Mouse (Mus musculus): ENCODE measurements around the gene Trim7.
"Not testable (repeated sequence)": the region's sequence is repeated elsewhere in the genome, so short reads cannot be mapped to it uniquely, and the experiment has no call there.

Gene Trim7

DNA sequence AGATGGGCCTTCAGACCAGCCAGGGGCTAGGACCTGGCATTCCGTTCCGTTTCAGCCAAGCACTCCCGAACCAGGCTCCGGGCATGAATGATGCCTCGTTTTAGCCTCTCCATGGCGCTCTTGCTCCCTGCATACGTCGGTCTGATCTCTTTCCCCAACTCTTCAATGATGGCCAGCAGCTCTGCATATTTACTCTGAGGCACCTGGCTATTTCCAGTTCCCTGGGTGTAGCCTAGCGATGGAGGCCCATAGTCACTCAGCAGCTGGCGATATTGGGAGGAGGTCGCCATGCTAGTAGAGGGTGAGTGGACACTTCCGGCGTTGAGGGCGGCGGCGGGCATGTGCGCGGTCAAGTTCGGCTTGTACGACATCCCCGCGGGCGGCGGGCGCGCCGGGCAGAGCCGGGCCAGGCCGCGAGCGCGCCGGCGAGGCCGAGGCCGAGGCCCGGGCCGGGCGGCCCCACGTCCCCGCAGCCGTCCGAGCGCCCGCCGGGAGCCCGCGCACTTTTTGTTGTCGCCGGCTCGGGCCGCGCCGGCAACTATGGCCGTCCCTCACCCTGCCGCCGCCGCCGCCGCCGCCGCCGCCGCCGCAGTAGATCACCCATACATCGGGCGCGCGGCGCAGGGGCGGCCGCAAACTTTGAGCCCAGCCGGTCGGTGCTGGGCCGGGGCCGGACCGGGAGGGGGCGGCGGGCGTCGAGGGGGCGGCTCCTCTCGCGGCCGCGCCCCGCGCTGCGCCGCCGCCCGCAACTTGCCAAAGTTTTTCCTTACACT lies at the start of gene Trim7, which contains the start of gene Gm12184:
TSS of gene Trim7 (plus strand) at position 162 of the 773 bp plus-strand sequence.
TSS of gene Gm12184 (minus strand) at position 677 of the 773 bp plus-strand sequence.
- not testable (repeated sequence) for DNase-seq (ENCODE audit: low spot score in 2 of 2)

DNA sequence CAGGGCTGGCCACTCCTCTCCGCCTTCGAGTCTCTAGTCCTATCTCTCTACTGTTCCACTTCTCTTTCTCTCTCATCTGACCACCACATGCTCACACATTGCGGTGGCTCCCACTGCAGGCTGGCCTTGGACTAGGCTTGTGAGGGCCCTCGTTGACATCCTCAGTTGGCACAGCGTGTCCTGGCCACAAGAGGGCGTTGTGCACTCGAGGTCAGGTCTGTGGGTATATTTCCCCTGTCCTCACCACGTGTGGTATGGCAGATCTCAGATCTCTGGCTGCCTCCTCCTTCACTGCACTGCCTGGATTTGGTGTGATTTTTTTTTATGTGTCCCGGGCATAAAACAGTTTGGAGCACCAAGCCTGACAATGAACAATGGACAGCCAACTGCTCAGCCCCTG lies 49.3 kb upstream of the Trim7 start:
- DNase-seq (ENCODE audit: low spot score in 2 of 2) = no peak

DNA sequence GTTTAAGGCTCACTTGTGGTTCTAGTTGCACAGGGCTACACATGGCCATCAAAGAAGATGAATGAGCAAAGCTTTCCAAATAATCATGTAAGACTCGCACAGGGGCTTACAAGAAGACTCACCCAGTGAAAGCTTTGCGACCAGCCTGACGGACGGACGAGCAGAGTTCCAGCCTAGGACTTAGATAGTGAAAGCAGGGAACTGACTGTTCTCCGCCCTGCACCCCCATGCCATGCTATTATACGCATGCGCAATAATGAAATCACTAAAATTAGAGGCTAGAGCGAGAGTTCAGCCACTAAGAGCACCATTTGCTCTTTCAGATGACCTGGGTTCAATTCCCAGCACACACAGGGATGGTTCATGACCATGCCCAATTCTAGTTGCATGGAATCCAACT lies 48.6 kb upstream of the Trim7 start:
- no peak for DNase-seq (ENCODE audit: low spot score in 2 of 2)

DNA sequence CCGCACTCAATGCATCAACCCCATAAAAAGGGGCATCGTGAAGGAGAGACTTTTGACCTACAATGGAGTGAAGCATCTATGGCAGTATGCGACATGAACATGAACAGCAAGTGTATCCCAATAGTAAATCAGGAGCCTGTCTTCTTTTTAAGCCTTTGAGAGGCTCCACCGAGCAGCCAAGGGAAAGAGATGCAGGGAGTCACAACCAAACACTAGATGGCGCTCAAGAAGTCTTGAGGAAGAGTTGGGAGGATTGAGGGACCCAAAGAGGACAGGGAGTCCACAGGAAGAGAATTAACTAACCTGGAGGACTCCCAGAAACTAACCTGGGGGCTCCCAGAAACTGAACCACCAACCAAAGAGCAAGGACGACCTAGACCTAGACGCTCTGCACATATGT lies 46.5 kb upstream of the Trim7 start:
- peak in 1 of 2 experiments; percentile 41 for DNase-seq (ENCODE audit: low spot score in 2 of 2)

DNA sequence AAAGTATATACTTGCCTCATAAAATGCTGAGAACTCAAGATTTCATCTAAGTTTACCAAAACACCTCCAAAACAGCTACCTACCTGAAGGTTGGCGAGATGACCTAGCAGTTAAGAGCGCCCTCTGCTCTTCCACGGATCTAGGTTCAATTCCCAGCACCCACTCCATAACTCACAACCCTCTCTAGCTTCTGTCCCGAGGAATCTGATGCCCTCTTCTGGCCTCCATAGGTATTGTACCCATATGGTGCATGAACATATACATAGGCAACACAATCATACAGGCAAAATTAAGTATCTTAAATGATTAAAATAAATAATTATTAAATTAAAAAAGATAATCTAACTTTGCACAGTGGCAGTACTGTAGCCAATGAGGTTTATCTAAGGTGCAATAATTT lies 43.7 kb upstream of the Trim7 start:
- no peak for DNase-seq (ENCODE audit: low spot score in 2 of 2)

DNA sequence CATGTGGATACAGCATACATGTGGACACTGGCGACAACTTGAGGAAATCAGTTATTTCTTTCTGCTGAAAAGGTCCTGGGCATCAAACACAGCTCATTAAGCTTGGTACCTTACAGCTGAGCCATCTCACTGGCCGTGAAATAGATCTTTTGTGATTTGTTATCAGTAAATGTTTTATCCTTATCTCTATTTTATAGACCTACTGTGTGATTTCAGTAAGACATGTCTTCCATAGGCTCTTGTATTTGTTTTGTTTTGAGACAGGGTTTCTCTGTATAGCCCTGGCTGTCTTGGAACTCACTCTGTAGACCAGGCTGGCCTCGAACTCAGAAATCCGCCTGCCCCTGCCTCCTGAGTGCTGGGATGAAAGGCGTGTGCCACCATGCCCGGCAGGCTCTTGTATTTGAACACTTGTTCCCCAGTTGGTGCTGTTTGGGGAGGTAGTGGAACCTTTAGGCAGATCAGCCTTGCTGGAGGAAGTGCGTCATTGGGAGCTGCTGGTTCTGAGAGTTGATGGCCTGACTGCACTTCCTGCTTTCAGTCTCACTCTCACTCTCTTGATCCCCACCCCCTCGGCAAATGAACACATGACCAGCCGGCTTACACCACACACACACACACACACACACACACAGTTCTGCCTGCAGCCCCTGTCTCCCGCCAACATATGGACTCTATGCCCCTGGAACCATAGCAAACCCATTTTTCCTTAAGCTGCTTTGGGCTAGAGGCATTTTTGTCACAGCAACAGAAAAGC lies 38.3 kb upstream of the Trim7 start:
- peak; percentile 29 to 53 for DNase-seq (ENCODE audit: low spot score in 2 of 2)

DNA sequence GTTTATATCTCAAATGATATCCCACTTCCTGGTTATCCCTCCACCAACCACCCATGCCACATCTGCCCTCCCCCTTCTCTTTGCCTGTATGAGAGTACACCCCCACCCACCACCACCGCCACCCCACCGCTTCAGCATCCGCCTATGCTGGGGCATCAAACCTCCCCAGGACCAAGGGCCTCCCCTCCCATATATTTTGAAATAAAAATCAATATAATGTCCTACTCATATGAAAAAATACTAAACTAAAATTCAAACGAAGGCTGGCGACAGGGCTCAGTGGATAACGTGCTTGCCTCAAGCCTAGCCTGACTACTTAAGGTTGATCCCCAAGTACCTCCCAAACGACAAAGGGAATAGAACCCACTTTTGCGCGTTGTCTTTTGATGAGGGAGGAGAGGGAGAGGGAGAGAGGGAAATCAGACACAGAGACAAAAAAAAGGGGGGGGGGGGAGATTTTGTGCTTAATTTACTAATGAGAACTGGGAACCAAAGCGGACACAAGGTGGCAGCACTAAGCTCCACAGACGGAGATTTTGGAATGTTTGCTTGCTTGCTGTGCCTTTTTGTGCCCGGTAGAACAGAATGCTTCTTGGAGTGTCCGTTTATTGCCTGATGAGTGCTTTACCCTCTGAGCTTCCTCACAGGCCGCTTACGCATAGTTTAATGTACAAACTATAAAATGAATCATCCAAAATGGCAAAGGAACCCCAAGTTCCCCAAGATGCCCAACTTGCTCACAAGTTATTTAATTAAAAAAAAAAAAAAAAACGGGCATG lies 37.4 kb upstream of the Trim7 start:
- peak; percentile 41 to 69 for DNase-seq (ENCODE audit: low spot score in 2 of 2)

DNA sequence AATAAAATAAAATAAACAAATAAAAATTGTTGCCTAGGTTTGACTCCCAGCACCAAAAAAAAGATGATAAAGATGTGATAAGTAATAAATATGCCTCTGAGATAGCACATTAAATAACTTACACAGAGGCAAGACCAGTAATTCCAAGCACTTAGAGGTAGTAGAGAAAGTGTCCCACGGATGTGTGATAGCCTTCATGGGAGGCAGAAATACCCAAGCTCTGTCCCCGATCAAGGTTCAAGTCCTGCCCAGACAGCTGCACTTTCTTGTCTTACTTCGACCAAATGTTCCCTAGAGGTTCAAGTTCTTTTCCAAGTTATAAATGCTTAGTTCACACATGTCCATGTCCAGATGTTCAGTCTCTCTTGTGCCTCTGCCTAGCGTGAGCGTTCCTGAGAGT lies 36.7 kb upstream of the Trim7 start:
- DNase-seq (ENCODE audit: low spot score in 2 of 2) = no peak

DNA sequence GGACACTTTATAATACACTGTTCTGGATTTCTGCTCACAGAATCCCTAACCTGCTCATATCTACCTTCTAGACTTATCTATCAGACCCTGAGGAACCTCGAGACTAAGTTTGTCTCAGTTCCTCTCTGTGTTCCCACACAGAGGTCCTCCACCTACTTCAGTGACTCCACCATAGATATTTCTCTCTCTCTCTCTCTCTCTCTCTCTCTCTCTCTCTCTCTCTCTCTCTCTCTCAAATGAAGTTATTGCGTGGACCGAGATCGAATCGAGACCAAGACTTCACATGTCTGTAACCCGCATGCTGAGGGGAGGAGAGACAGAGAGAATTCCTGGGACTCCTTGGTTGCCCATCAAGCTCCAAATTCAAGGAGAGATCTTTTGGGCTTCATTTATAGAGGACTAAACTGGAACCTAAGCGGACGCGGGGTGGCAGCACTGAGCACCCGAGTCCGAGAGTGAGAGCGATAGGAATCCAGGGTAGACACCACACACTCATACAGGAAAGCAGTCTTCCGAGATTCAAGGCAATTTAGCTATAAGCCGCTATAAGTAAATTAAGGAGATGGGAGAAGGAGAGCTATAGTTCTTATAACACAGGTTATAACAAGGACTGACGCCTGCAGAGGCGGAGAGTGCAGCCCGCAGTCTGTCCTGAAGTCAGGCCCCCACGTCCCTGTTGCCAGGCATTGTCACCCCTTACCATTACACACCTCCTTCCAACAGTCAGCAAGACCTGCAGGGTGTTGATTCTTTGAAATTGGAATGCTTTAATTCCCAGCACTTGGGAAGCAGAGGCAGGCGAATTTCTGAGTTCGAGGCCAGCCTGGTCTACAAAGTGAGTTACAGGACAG lies 35.7 kb upstream of the Trim7 start:
- DNase-seq (ENCODE audit: low spot score in 2 of 2) = peak; percentile 70 to 79

DNA sequence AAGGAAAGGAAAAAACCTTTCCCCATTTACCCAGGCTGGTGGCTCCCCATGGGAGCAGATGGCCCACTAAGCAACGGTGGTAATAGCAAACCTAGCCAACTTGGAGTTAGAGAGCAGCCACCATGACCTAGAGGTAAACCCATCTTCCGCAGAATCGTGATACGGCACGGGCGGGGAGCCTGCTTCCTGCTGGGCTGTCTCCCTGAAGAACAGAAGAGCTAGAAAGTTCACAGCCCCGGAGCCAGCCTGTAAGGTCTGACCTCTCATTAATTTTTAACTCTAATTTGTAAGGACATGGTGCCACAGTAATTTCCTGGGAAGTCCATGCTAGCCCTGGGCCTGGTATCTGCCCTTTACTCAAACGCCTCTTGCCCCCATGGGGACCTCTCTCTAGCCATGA lies 35.0 kb upstream of the Trim7 start:
- no peak for DNase-seq (ENCODE audit: low spot score in 2 of 2)

DNA sequence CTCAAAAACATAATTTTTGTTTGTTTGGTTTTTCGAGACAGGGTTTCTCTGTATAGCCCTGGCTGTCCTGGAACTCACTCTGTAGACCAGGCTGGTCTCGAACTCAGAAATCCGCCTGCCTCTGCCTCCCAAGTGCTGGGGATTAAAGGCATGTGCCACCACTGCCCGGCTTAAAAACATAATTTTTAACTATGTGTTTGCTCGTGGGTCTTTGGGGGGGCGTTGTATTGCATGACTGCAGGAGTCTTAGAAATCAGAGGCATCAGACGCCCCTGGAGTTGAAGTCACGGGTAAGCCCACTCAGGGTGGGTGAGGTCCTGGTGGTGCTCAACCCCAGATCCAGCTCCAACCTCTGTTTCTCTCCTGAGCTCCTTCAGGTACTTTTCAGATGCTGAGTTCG lies 34.0 kb upstream of the Trim7 start:
- not testable (repeated sequence) for DNase-seq (ENCODE audit: low spot score in 2 of 2)

DNA sequence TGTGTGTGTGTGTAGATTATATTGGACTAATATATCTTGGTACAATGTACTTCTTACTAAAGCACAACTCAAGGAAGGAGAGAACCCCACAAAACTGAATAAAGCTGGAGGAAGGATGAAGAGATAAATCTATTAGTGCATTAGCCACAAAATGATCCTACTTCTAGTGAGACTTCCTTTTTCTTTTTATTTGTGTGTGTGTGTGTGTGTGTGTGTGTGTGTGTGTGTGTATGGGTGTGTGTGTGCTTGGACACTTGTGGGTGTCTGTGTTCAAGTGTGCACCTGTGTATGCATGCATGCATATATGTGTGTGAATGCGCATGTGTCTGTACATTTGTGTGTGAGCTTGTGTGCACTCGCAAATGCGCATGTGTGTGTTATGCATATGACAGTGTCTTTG lies 32.8 kb upstream of the Trim7 start:
- DNase-seq (ENCODE audit: low spot score in 2 of 2) = no peak

DNA sequence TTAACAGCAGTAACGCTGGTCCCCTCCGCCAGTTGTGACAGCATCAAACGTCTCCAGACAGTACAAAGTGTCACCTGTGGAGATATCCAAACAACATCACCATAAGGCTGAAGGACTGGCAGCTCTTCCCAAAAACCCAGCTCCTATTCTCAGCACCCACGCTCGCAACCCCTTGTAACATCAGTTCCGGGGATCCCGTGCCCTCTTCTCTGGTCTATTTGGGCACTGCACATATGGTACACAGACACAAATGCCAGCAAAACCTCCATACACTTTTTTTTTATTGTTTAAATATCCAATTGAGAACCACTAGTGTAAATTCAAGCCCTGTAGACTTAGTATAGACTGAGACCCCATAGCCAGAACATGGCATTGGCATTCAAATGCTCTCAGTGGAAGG lies 30.7 kb upstream of the Trim7 start:
- DNase-seq (ENCODE audit: low spot score in 2 of 2) = no peak

DNA sequence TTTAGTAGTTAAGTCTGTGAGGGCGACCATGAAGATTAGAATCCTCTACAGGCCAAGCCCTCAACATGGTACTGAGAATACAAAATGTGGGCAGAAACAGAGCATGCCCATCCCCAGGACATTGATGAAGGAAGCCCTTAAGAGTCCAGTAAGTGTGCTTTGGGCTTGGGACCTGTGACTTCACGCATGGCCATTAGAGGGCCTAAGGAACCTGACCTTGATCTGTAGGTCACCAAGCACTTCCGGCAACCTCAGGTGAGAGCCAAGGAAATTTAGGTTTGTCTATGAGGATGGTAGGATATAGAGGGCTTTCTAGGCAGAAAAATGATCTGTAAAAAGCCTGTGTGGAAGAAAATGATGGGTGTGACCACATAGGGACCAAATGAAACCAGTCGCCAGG lies 29.6 kb upstream of the Trim7 start:
- DNase-seq (ENCODE audit: low spot score in 2 of 2) = no peak

DNA sequence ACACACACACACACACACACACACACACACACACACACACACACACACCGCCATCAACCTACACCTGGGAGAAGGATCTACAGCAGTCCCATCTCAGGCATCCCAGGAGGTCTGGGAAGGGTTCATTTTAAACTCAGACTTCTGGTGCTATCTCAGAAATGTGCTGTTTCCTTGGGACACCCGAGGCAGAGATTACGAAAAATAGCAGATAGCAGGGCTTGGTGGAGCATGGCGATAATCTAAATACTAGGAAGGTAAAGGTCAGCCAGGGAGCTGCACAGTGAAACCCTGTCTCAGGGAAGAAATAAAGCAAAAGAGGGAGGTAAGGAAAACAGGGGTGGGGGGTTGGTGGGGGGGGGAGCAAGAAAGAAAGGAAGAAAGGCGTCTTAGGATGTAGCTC lies 28.7 kb upstream of the Trim7 start:
- DNase-seq (ENCODE audit: low spot score in 2 of 2) = no peak

DNA sequence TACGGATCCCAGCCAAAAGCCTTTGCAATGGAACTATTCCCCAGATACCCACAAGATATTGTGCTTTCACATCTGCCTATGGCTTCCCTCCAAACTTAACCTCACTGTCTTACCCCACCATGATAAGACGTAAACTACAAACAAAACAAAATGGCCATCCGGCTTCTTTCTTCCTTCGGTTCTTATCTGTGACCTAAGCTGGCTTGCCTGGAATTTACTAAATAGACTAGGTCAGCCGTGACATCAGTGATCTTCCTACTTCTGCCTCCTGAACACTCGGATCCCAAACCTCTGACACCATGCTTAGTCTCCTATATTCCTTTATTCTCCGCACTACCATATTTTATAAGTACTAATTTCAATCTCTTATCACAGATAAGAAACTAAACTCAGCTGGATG lies 27.6 kb upstream of the Trim7 start:
- DNase-seq (ENCODE audit: low spot score in 2 of 2) = no peak

DNA sequence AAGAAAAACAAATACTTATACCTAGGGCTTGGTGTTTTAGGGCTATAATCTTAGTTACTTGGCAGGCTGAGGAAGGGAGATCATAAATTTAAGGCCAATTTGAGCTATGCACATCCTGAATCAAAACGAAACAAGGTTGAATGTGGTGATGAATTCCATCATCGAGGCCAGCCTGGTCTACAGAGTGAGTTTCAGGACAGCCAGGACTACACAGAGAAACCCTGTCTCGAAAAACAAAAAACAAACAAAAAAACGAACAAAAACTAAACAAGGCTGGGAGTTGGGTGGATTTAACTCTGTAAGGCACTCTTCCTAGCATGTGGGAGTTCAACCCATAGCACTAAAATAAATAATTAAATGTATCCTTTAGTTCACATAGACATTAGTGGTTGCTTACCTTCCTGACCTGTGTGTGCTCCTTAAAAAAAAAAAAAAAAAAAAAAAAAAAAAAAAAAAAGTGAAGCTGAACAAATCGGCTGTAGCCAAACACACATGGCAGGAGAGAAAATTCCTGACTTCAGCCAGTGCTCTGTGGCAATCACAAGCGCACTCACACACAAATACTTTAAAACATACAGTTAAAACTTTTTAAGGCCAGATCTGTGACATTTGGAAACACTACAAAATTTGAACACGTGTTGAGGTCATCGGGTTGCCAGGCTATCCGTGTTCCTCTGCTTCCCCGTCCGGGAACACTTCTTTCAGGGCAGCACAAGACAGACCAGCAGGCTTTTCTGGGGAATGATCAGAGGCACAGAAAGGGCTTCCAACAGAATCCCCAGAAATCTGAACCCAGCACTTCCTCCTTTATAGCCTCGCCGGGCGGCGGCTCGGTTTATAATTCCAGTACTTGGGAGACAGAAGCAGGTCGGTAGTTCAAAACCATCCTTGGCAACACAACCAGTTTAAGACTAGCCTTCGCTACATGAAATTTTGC lies 26.7 kb upstream of the Trim7 start:
- DNase-seq (ENCODE audit: low spot score in 2 of 2) = no peak

DNA sequence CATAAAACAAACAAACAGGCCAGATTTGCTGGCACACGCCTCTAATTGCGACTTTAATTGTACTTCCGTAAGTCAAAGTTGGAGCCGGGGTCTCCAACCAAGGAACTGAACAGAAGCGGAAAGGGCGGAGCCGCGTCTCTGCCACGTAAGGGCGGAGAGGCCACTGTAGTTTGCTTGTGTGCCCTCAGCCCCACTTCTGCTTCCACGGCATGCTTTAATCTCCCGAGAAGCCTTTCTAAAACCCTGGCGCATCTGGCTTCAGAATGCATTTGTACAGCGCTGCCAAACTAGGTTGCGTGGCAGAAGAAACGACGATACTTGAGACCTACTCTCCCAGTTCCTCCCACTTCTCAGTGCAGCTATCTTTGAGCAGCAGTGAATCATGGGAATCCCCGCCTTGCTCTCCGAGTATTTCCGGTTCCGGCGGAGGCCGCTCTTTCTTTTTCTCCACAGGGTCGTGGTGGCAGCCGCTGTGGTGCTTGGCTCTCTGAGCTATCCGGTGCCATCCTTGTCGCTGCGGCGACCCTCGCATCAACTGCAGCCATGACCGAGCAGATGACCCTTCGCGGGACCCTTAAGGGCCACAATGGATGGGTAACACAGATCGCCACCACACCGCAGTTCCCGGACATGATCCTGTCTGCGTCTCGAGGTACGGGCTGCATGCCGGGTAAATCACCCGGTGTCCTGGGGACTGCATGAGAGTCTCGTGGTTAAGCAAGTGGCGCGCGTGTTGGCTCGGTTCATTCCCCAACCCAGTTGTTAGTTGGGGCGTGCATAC lies 25.8 kb upstream of the Trim7 start, which contains the start of gene Rack1:
TSS of gene Rack1 (plus strand) at position 412 of the 781 bp plus-strand sequence.
- peak; percentile 68 to 81 for DNase-seq (ENCODE audit: low spot score in 2 of 2)
